Mouse (Mus musculus): ENCODE data around the gene Capzb.

DNA sequence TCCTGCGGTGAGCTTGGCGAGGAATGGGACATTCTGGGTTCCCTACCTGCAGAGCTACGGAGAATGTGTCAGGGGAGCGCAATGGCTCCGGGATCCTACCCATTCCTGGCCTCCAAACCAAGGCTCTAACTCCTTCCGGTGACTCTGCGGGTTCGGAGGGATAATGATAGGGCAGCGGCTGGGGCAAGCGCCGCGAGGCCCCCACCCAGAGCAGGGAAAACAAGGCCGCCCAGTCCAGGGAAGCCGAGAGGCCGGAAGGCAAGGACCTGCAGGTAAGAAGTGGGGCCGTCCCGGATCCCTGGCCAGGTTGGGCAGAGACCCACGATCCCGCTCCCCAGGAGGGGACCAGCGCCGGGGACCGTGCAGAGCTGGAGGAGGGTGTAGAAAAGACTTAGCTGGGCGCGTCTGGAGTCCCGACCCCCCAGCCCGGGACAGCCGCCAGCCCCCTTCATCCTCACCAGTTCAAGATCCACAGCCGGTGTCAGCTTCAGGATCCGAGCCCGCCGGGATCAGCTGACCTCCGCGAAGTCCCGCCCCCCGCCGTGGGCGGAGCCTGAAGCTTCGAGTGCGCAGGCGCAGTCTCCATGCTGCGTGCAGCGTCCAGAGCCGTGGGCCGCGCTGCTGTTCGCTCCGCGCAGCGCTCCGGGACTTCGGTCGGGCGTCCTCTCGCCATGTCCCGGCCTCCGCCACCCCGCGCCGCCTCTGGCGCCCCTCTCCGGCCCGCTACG, 117.6 kb downstream of the Capzb start, which contains the start of the genes Pqlc2 and Akr7a5:
- peak; percentile 95 for TF ChIP-seq POLR2A (IDR thresholded peaks at IDR 0.05; ENCODE audit: borderline replicate concordance, extremely low read depth, low read depth, low read length)
- no peak for TF ChIP-seq CTCF (IDR thresholded peaks at IDR 0.05; ENCODE audit: insufficient read depth, low read length)

All from lung, adult 2 months (tissue).